Mouse (Mus musculus) liver, adult 2 months (tissue): ENCODE measurements around the gene Slc9a5.

Experiments used
- CTCF ChIP-seq: fragments of 200-500 bp; IDR thresholded peaks from 2 replicates; pipeline ENCODE4 v1.5.1; 2011; ENCODE audit warnings: low read depth, low read length, control low read depth
- POLR2A ChIP-seq: fragments of 200-500 bp; IDR thresholded peaks from 2 replicates; pipeline ENCODE4 v1.6.1; 2011; ENCODE audit warnings: low read length, control low read depth; ENCODE audit not compliant: insufficient read depth; ENCODE audit errors: extremely low read depth

- no peak for TF ChIP-seq CTCF
- TF ChIP-seq POLR2A, result no peak
These were observed 51.4 kb downstream of the Slc9a5 start for GRCm38 (mm10) chr8:105400016-105400415.
